Mouse (Mus musculus) heart, adult 2 months (tissue): ENCODE data around the gene Slc46a1. TPM values are rescaled to one million over a fixed set of nuclear protein-coding genes. Genes with fewer than 3 reads are reported as not detected.
A peak's percentile ranks its signal among the peaks of the same experiment; 100 is the strongest.

Experiments
- DNase-seq, 2 experiments: peaks; one replicate each; pipeline ENCODE4 v3.0.0; 2021
- H3K27ac ChIP-seq: fragments of 200-600 bp; 2 replicates; pipeline ENCODE4 v1.8.1; 2022
- H3K27me3 ChIP-seq: fragments of 200-500 bp; 2 replicates; pipeline ENCODE4 v1.6.1; 2012; ENCODE audit warnings: mild to moderate bottlenecking, low read length, inconsistent platforms, mixed read lengths; ENCODE audit not compliant: control insufficient read depth, insufficient read depth
- H3K36me3 ChIP-seq: fragments of 200-500 bp; 2 replicates; pipeline ENCODE4 v1.6.1; 2012; ENCODE audit warnings: low read length, inconsistent platforms; ENCODE audit not compliant: control insufficient read depth, insufficient read depth
- H3K4me1 ChIP-seq: fragments of 200-500 bp; 2 replicates; pipeline ENCODE4 v1.6.1; 2011; ENCODE audit warnings: low read length; ENCODE audit not compliant: control insufficient read depth, insufficient read depth
- H3K4me3 ChIP-seq: fragments of 200-600 bp; 2 replicates; pipeline ENCODE4 v1.8.1; 2022
- H3K79me2 ChIP-seq: fragments of 200-500 bp; replicated peaks from 2 replicates; pipeline ENCODE4 v1.6.1; 2012; ENCODE audit warnings: mild to moderate bottlenecking, inconsistent platforms, low read length, moderate library complexity, mixed read lengths; ENCODE audit not compliant: control insufficient read depth, insufficient read depth
- H3K9ac ChIP-seq: fragments of 200-500 bp; 2 replicates; pipeline ENCODE4 v1.6.1; 2012; ENCODE audit warnings: low read depth, mild to moderate bottlenecking, control low read depth, inconsistent platforms, low read length, mixed read lengths
- CTCF ChIP-seq: fragments of 200-600 bp; IDR thresholded peaks from 2 replicates; pipeline ENCODE4 v1.8.1; 2022; ENCODE audit warnings: antibody characterized with exemption, mild to moderate bottlenecking, moderate library complexity
- EP300 ChIP-seq: fragments of 200-500 bp; IDR thresholded peaks from 2 replicates; pipeline ENCODE4 v1.6.1; 2011; ENCODE audit warnings: low read depth, low read length, control low read depth; ENCODE audit not compliant: insufficient read depth
- POLR2A ChIP-seq: fragments of 200-500 bp; IDR thresholded peaks from 2 replicates; pipeline ENCODE4 v1.6.1; 2011; ENCODE audit warnings: mild to moderate bottlenecking, low read depth, low read length, control low read depth; ENCODE audit not compliant: insufficient read depth
- WGBS: fragments of 180-500 bp; shearing (Covaris S2); methylation state at CpG from one replicate; pipeline ENCODE4 v1.1.7; 2018; 5-methylcytosine and 5-hydroxymethylcytosine counted together
- intact Hi-C: fragments of 180-260 bp; cut with DNase I; formaldehyde crosslinking; loops from one replicate; pipeline ENCODE4 v1.15.1; 2025
- polyA plus RNA-seq: library from polyadenylated mRNA; depleted of rRNA; stranded (reverse); fragments of >200 nt; gene quantifications from 2 replicates; pipeline ENCODE4 v1.2.3, GENCODE M21; 2012
- total RNA-seq, 2 experiments: library from RNA; stranded (reverse); gene quantifications; 2 replicates each; pipeline ENCODE4 v1.2.3; 2021

The Slc46a1 gene
- total and polyA plus RNA-seq, 3 experiments = 1.7 to 7.8 (median 3.0) TPM

DNA sequence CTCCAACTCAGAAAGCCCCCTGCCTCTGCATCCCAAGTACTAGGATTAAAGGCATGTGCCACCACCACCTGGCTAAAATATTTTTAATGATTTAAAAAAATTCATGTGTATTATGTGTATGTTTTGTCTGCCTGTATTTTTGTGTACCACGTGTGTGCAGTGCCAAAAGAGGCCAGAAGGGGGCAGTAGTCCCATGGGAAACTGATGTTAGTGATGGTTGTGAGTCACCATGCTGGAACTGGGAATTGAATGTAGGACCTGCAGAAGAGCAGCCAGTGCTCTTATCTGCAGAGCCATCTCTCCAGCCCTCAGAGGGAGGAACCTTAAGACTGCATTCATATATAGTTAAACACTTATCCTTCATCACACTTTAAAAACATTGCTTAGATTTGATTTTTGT is 3.6 kb upstream of the Slc46a1 start:
- 51% methylated on average over 1 of the region's 1 CpGs for WGBS
- Histone ChIP-seq H3K9ac (no peak overlapping the region), H3K4me1 (peaks cover 2% of the 10 kb centered on the region; the same call in 1 of the 2 replicates), H3K27ac (no peak overlapping the region), H3K79me2 (no peaks in the 10 kb centered on the region), H3K36me3 (no peaks in the 10 kb centered on the region), H3K4me3 (no peak overlapping the region), H3K27me3 (no peaks in the 10 kb centered on the region)
- no peak for TF ChIP-seq EP300
- TF ChIP-seq CTCF = peak; percentile 41
- no peak for TF ChIP-seq POLR2A
- DNase-seq = no peak
- intact Hi-C loops = no loop called here

- H3K4me1 ChIP-seq = peaks cover 2% of the 10 kb centered on the region; the same call in 1 of the 2 replicates
- H3K27ac ChIP-seq = no peak overlapping the region
- no peak for DNase-seq
- no peaks in the 10 kb centered on the region for H3K79me2 ChIP-seq
- intact Hi-C loops = no loop called here
- H3K4me3 ChIP-seq = no peak overlapping the region
- H3K36me3 ChIP-seq = no peaks in the 10 kb centered on the region
- no peaks in the 10 kb centered on the region for H3K27me3 ChIP-seq
- WGBS = 92% methylated on average over 5 of the region's 5 CpGs
- TF ChIP-seq POLR2A = no peak
- no peak for TF ChIP-seq CTCF
- TF ChIP-seq EP300 = no peak
- no peak overlapping the region for H3K9ac ChIP-seq
Measured at GRCm38 (mm10) chr11:78462669-78463068, 2.8 kb upstream of the Slc46a1 start.

- intact Hi-C loops = no loop called here
- DNase-seq = no peak
- Histone ChIP-seq H3K27ac (no peak overlapping the region), H3K4me3 (no peak overlapping the region), H3K9ac (no peak overlapping the region), H3K27me3 (no peaks in the 10 kb centered on the region), H3K36me3 (no peaks in the 10 kb centered on the region), H3K4me1 (peaks cover 2% of the 10 kb centered on the region; the same call in 1 of the 2 replicates), H3K79me2 (no peaks in the 10 kb centered on the region)
- TF ChIP-seq POLR2A = no peak
- TF ChIP-seq EP300 = no peak
- TF ChIP-seq CTCF = no peak
- WGBS = 36% methylated on average over 13 of the region's 13 CpGs
Measured at GRCm38 (mm10) chr11:78463286-78464036, 2.0 kb upstream of the Slc46a1 start.

DNA sequence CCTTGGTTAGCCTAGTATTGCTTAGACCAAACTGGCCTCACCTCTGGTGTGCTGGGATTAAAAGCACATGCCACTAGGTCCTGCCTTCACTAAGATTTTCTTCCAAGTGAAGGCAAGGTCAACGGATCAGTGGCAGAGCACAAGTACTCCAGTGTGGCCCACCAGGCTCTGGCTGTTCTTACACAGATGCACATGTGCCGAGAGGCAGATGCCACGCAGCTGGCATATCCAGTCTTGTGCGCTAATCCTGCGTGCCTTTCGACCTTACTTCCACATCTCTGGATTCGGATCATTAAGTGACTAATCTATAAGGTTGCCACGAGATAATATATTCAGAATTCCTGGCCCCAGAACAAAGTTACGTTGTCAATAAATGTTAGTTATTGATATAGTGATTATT is 381 bp upstream of the Slc46a1 start:
- intact Hi-C loops = no loop called here
- no peak overlapping the region for H3K9ac ChIP-seq
- H3K79me2 ChIP-seq = no peaks in the 10 kb centered on the region
- no peak for DNase-seq
- WGBS = 52% methylated on average over 9 of the region's 9 CpGs
- no peak overlapping the region for H3K27ac ChIP-seq
- H3K36me3 ChIP-seq = no peaks in the 10 kb centered on the region
- peaks cover 2% of the 10 kb centered on the region; the same call in 1 of the 2 replicates for H3K4me1 ChIP-seq
- TF ChIP-seq POLR2A = no peak
- TF ChIP-seq CTCF = no peak
- no peak for TF ChIP-seq EP300
- peak overlapping the region; percentile 82 for H3K4me3 ChIP-seq
- H3K27me3 ChIP-seq = no peaks in the 10 kb centered on the region

DNA sequence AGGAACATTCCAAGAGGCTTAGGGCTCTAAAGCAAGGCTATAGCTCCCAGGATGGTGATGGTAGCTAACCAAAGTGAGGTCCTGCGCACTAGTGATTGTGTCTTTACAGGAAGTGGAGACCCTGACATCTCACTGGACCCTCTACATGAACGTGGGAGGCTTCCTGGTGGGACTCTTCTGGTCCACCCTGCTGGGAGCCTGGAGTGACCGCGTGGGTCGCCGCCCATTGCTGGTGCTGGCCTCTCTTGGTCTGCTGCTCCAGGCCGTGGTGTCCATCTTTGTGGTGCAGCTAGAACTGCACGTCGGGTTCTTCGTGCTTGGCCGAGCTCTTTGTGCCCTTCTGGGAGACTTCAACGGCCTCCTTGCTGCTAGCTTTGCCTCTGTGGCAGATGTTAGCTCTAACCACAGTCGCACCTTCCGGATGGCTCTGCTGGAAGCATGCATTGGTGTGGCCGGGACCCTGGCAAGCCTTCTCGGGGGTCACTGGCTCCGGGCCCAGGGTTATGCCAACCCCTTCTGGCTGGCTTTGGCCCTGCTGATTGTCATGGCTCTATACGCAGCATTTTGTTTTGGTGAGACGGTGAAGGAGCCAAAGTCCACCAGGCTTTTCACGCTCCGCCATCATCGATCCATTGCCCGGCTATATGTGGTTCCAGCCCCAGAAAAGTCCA is 880 bp downstream of the Slc46a1 start:
- 73% methylated on average over 23 of the region's 23 CpGs for WGBS
- Histone ChIP-seq H3K36me3 (no peaks in the 10 kb centered on the region), H3K9ac (no peak overlapping the region), H3K79me2 (no peaks in the 10 kb centered on the region), H3K27me3 (no peaks in the 10 kb centered on the region), H3K27ac (no peak overlapping the region), H3K4me3 (peak overlapping the region; percentile 82), H3K4me1 (peaks cover 2% of the 10 kb centered on the region; the same call in 1 of the 2 replicates)
- TF ChIP-seq CTCF = no peak
- TF ChIP-seq EP300 = no peak
- no peak for TF ChIP-seq POLR2A
- intact Hi-C loops = no loop called here
- no peak for DNase-seq

GRCm38 (mm10) chr11:78467515-78467914 is 2.0 kb downstream of the Slc46a1 start:
- Histone ChIP-seq H3K4me1 (peaks cover 2% of the 10 kb centered on the region; the same call in 1 of the 2 replicates), H3K36me3 (no peaks in the 10 kb centered on the region), H3K27ac (no peak overlapping the region), H3K79me2 (no peaks in the 10 kb centered on the region), H3K4me3 (no peak overlapping the region), H3K27me3 (no peaks in the 10 kb centered on the region), H3K9ac (no peak overlapping the region)
- TF ChIP-seq CTCF = no peak
- TF ChIP-seq POLR2A = no peak
- no peak for TF ChIP-seq EP300
- no peak for DNase-seq
- 43% methylated on average over 7 of the region's 7 CpGs for WGBS
- intact Hi-C loops = no loop called here
